Mouse (Mus musculus): Measurements from ENCODE around the gene Ncam2.

DNA sequence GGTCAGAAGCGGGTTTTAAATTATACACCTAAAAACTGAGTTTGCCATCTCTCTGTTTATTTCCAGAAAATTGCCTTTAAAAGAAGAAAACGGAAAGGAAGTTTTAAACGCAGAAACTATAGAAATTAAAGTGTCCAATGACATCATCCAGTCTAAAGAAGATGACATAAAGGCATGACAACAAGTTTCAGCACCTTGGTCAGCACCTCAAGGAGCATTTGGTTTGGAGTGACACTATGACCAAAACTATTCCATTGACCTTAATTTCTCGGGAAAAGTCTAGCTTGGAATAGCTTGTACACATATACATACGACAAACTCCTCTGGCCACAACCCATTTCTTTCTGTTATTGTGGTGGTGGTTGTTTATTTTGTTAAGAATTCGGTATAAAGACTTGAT is 422.8 kb downstream of the Ncam2 start:
- no peak for TF ChIP-seq CTCF (conservative IDR thresholded peaks at IDR 0.05; ENCODE audit: low read length)
- no peak for TF ChIP-seq POU5F1 (IDR thresholded peaks at IDR 0.05; ENCODE audit: borderline replicate concordance, low read length)

All from E14TG2a.4 (cell line).